ENCODE assay signal across 16 mouse cellular contexts in the genomic region with DNA sequence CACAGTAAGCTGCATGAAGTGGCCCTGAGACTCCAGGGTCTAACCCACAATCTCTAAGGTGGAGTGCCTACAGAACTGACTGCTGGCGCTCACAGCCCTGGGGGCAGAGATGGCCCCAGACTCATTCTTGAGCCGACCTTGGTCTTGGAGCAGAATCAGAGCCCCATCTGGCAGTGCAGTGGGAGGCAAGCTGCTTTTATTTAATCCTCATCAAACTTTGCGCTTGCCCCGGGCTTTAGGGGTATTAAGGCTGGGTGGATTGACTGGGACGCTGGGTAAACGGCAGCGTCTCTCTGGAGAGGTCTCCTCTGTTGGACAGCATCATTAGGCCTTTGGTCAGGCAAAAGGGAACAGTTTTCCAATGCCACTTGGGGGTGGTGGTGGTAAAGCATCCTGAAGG.
"Had no signal": no experiment of that assay in that cellular context is flagged by ENCODE, and none has a peak within 500 bp of the region (broad histone marks: within the 10 kb centered on the region; RNA-seq: fewer than 3 reads in every experiment).

No protein-coding gene starts in this region.

- H3K4me1 ChIP-seq: neural tube, embryonic 12.5 days; neural tube, embryonic 13.5 days; stomach, embryonic 15.5 days had no signal

- H3K27ac ChIP-seq: neural tube, embryonic 12.5 days; neural tube, embryonic 13.5 days; neural tube, embryonic 15.5 days; stomach, embryonic 15.5 days; stomach, postnatal 0 days had no signal

- DNase-seq: right cerebral cortex, adult 18-20 months; right cerebral cortex, postnatal 14 days; right cerebral cortex, postnatal 25 days; right cerebral cortex, postnatal 4 days; spleen, adult 18-20 months; thymus, adult 18-20 months; thymus, adult 2 months; thymus, postnatal 14 days; thymus, postnatal 25 days; thymus, postnatal 36 days; thymus, postnatal 4 days had no signal

- H3K36me3 ChIP-seq: neural tube, embryonic 12.5 days; neural tube, embryonic 13.5 days; neural tube, embryonic 15.5 days; stomach, embryonic 15.5 days had no signal

- H3K4me3 ChIP-seq: neural tube, embryonic 12.5 days; neural tube, embryonic 13.5 days; neural tube, embryonic 15.5 days; stomach, embryonic 15.5 days had no signal

- H3K4me2 ChIP-seq: neural tube, embryonic 12.5 days; neural tube, embryonic 13.5 days; neural tube, embryonic 15.5 days; stomach, embryonic 15.5 days had no signal

- H3K27me3 ChIP-seq: neural tube, embryonic 12.5 days; neural tube, embryonic 13.5 days; neural tube, embryonic 15.5 days; stomach, embryonic 15.5 days had no signal

- H3K9me3 ChIP-seq: neural tube, embryonic 12.5 days; neural tube, embryonic 13.5 days; neural tube, embryonic 15.5 days; stomach, embryonic 15.5 days had no signal

- H3K9ac ChIP-seq: neural tube, embryonic 12.5 days; neural tube, embryonic 13.5 days; neural tube, embryonic 15.5 days; stomach, embryonic 15.5 days had no signal
